Mouse (Mus musculus): ENCODE results near the gene 2810006K23Rik. TPM values are rescaled to one million over a fixed set of nuclear protein-coding genes. Genes with fewer than 3 reads are reported as not detected.

The 2810006K23Rik gene
- total and polyA plus RNA-seq, 3 experiments, result 7.6 to 13.3 TPM; not detected in 1

GRCm38 (mm10) chr5:124354574-124355424 is 26.9 kb downstream of the 2810006K23Rik start (continued):
- no peak for TF ChIP-seq E2F4 (IDR thresholded peaks at IDR 0.05; ENCODE audit: borderline replicate concordance, low read depth, low read length)
- peak in 1 of 2 experiments; percentile 34; a peak in 1 of 4 replicates for TF ChIP-seq POLR2A (IDR thresholded peaks at IDR 0.05; ENCODE audit: control insufficient read depth in 1 of 2, insufficient read depth in 1 of 2, low read depth in 1 of 2, low read length in 2 of 2, poor library complexity in 1 of 2)
- TF ChIP-seq NELFE (IDR thresholded peaks at IDR 0.05; ENCODE audit: low read depth, low read length), result no peak

- peaks cover 2 to 11% of the 10 kb centered on the region in 2 experiments for H3K4me1 ChIP-seq (ENCODE audit: control insufficient read depth in 1 of 2, insufficient read depth in 2 of 2, low read length in 2 of 2)
- peak overlapping the region; percentile 71 to 78 for H3K4me3 ChIP-seq (ENCODE audit: control insufficient read depth in 1 of 2, insufficient read depth in 1 of 2, low read depth in 2 of 2, low read length in 2 of 2)
- TF ChIP-seq EP300 (IDR thresholded peaks at IDR 0.05; ENCODE audit: low read depth in 1 of 2, low read length in 2 of 2) (0 out of 4 replicates have a peak, but pooled peaks of 1 of the 2 experiments have one; percentile 9), SMC3 (IDR thresholded peaks at IDR 0.05; ENCODE audit: low read depth, low read length) (no peak), USF2 (IDR thresholded peaks at IDR 0.05; ENCODE audit: borderline replicate concordance in 1 of 2, insufficient read depth in 1 of 2, low read depth in 1 of 2, low read length in 2 of 2) (no peak)
- no peaks in the 10 kb centered on the region for H3K9me3 ChIP-seq (replicated peaks; ENCODE audit: insufficient read depth, low read length)
- peaks cover 0 to 10% of the 10 kb centered on the region in 2 experiments; a peak in 2 of 4 replicates for H3K36me3 ChIP-seq (ENCODE audit: control insufficient read depth in 1 of 2, insufficient read depth in 2 of 2, low read length in 2 of 2)
- peak; percentile 27 for DNase-seq (ENCODE audit: low read depth, low spot score)
- peak overlapping the region; percentile 99 for H3K9ac ChIP-seq (ENCODE audit: control insufficient read depth, low read depth, low read length, poor library complexity, severe bottlenecking)
- no peaks in the 10 kb centered on the region for H3K27me3 ChIP-seq (ENCODE audit: control insufficient read depth in 1 of 2, insufficient read depth in 2 of 2, low read length in 2 of 2)
- H3K27ac ChIP-seq (ENCODE audit: control insufficient read depth, low read depth, low read length), result peak overlapping the region; percentile 3; the same call in 1 of the 2 replicates
- peaks cover 39% of the 10 kb centered on the region for H3K79me2 ChIP-seq (ENCODE audit: control insufficient read depth, insufficient read depth, low read length, poor library complexity)
Measured at GRCm38 (mm10) chr5:124355425-124355959, 27.6 kb downstream of the 2810006K23Rik start.

- Histone ChIP-seq H3K36me3 (ENCODE audit: control insufficient read depth in 1 of 2, insufficient read depth in 2 of 2, low read length in 2 of 2) (peaks cover 0 to 6% of the 10 kb centered on the region in 2 experiments; a peak in 2 of 4 replicates), H3K27ac (ENCODE audit: control insufficient read depth, low read depth, low read length) (no peak overlapping the region), H3K27me3 (ENCODE audit: control insufficient read depth in 1 of 2, insufficient read depth in 2 of 2, low read length in 2 of 2) (no peaks in the 10 kb centered on the region), H3K4me3 (ENCODE audit: control insufficient read depth in 1 of 2, insufficient read depth in 1 of 2, low read depth in 2 of 2, low read length in 2 of 2) (no peak overlapping the region), H3K9me3 (replicated peaks; ENCODE audit: insufficient read depth, low read length) (no peaks in the 10 kb centered on the region), H3K9ac (ENCODE audit: control insufficient read depth, low read depth, low read length, poor library complexity, severe bottlenecking) (no peak overlapping the region), H3K79me2 (ENCODE audit: control insufficient read depth, insufficient read depth, low read length, poor library complexity) (peaks cover 27% of the 10 kb centered on the region), H3K4me1 (ENCODE audit: control insufficient read depth in 1 of 2, insufficient read depth in 2 of 2, low read length in 2 of 2) (peaks cover 2 to 9% of the 10 kb centered on the region in 2 experiments)
- DNase-seq (ENCODE audit: low read depth, low spot score), result no peak
- no peak for TF ChIP-seq POLR2A (IDR thresholded peaks at IDR 0.05; ENCODE audit: control insufficient read depth in 1 of 2, insufficient read depth in 1 of 2, low read depth in 1 of 2, low read length in 2 of 2, poor library complexity in 1 of 2)
- no peak for TF ChIP-seq KAT2A (conservative IDR thresholded peaks at IDR 0.05; ENCODE audit: low read depth, low read length)
- peak in 1 of 3 experiments; percentile 4; a peak in 1 of 6 replicates for TF ChIP-seq CTCF (IDR thresholded peaks at IDR 0.05 in 2 of 3, conservative IDR thresholded peaks at IDR 0.05 in 1 of 3; ENCODE audit: control insufficient read depth in 1 of 3, insufficient read depth in 1 of 3, low read depth in 2 of 3, low read length in 3 of 3, poor library complexity in 1 of 3, severe bottlenecking in 1 of 3)
- no peak for TF ChIP-seq UBTF (IDR thresholded peaks at IDR 0.05; ENCODE audit: borderline replicate concordance, insufficient read depth, low read depth, low read length)
- TF ChIP-seq SMC3 (IDR thresholded peaks at IDR 0.05; ENCODE audit: low read depth, low read length), result no peak
- no peak for TF ChIP-seq MAX (IDR thresholded peaks at IDR 0.05; ENCODE audit: low read length)
- TF ChIP-seq POLR2AphosphoS5 (IDR thresholded peaks at IDR 0.05; ENCODE audit: borderline replicate concordance, low read depth, low read length), result no peak
- TF ChIP-seq ZMIZ1 (IDR thresholded peaks at IDR 0.05; ENCODE audit: low read depth, low read length), result no peak
- TF ChIP-seq SIN3A (IDR thresholded peaks at IDR 0.05; ENCODE audit: low read length), result no peak
Measured at GRCm38 (mm10) chr5:124356695-124357094, 28.8 kb downstream of the 2810006K23Rik start.

Data from MEL (cell line).